Mouse (Mus musculus) layer of hippocampus, postnatal 14 days (tissue): ENCODE measurements around the gene Pak2. TPM values are rescaled to one million over a fixed set of nuclear protein-coding genes. Genes with fewer than 3 reads are reported as not detected.

ENCODE experiments used
- DNase-seq, 2 experiments: peaks; one replicate each; pipeline ENCODE4 v3.0.0; 2021 to 2022; ENCODE audit warnings: low spot score in 2 of 2, mixed read lengths in 1 of 2
- microRNA-seq, 2 experiments: library from miRNA; unstranded; fragments of <30 nt; microRNA quantifications; one replicate each; pipeline ENCODE4 v1.2.0; 2021
- total RNA-seq, 2 experiments: library from RNA; stranded (reverse); gene quantifications; 2 replicates each; pipeline ENCODE4 v1.2.3; 2021

The Pak2 gene
- total RNA-seq, 2 experiments from 2014 or later = 33.3 TPM

DNA sequence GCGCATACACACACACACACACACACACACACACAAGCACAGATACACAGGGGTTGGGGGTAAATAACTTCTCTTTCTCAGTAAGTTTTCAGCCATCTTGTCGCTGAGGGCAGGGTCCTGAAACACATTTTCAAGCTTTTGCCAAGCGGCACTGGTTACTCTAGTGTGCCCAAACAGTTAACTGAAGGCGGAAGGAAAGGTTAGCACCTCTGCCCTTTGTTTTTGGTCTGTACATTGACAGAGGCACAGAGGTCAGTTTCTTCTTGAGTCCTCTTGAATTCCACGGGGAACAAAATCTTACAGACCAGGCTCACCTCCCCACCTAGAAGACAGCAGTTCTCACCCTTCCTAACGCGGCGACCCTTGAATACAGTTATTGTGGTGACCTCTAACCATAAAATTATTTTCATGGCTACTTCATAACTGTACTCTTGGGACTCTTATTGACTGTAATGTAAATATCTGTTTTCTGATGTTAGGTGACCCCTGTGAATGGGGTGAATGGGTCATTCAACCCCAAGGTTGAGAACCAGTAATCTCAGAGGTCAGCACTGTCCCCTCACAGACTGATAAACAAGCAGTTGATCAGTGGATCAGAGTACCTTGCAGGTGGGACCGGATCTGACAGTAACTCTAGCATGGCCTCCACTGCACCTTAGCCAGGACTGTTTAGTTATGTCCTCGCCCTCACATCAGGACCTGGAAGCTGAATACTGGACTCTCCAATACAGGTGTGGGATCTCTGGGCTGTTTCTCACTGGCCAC, 70.4 kb downstream of the Pak2 start:
- DNase-seq = no peak

DNA sequence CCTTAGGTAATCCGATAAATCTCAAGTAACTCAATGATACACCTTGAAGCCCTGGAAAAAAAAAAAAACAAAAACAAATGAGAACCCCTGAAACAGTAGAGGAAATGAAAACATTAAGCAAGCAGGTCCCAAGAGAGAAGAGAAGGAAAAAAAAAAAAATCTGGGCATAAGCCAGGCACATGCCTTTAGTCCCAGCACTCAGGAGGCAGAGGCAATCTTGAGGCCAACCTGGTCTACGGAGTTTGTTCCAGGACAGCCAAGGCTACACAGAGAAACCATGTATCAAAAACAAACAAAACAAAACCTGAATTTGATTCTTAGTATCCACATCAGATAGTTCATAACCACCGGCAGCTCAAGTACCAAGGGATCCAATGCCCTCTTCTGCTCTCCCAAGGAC, 74.4 kb downstream of the Pak2 start:
- no peak for DNase-seq

DNA sequence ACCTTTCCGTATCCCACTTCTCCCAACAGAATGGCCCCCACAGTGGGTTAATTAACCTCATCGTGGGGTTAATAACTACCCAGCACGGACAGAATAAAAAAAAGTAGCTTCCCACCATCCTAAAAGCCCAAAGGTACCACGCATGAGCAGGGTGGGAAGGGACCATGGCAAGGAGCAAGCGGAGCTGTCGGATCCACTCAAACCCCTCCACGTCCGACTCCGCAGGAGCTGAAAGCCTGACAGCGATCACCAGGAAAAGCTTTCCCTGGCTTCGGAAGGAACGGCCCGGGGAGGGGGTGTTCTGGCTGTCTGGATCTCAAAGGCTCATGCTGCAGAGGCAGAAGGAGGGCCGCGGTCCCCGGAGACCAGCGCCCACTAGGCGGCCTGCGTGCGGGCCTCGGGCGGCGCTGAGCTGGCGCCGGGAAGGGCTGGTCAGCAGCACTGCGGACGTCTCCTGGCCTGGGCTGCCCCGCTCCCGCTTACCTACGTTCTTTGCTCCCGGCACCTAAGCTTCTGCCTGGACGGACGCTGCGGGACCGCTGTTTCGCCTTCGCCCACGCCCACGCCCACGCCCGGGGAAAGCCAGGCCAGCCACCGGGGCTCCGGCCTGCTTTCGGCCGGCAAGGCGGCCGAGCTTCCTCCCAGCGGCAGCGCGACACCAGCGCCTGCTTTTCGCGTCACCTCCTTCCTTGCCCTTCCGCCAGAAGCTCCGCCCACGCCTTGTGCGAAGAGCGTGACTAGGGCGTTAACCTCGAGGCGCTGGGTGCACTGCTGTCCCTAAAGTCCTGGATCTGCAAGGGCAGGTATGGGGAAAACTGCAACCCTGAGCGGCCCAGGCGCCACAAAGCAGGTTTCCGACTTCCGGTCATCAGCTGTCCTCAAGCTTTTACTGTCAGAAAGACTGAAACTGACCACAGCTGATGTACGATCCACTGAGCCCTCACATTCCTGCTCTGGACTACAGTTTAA, 76.3 kb downstream of the Pak2 start, which contains the start of gene Senp5:
Senp5 (minus strand) TSS at position 779 of the 969 bp plus-strand sequence.
- DNase-seq = peak; percentile 83 to 90

DNA sequence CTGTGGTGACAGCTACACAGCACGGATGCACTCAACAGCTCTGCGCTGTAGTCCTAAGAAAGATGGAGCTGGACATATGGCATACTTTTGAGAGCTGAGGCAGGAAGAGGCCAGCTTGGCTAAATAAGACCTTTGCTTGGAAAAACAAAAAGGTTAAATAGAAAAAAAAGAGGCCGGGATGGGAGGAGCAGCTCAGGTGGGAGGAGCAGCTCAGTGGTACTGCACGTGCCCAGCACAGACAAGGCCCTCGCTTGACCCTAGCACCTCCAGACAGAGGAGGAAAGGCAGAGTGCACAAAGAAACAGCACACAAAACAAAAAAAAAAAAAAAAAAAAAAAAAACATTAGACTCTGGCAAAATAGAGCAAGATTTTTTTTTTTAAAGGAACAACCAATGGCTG, 82.8 kb downstream of the Pak2 start:
- no peak for DNase-seq

DNA sequence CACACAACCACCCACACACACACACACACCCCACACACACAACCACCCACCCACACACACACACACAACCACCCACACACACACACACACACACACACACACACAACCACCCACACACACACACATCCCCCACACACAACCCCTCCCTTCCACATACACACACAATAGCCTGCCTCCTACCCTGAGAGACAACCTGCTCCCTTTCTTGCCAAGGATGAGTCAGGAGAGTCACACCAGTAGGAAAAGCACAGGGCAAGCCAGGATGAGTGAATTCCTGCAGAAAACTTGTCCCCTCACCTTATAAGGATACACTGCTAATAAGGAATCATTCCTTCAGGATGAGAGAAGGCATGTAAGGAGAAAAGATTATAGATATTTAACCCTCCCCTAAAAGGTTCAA, 85.2 kb downstream of the Pak2 start:
- no peak for DNase-seq

DNA sequence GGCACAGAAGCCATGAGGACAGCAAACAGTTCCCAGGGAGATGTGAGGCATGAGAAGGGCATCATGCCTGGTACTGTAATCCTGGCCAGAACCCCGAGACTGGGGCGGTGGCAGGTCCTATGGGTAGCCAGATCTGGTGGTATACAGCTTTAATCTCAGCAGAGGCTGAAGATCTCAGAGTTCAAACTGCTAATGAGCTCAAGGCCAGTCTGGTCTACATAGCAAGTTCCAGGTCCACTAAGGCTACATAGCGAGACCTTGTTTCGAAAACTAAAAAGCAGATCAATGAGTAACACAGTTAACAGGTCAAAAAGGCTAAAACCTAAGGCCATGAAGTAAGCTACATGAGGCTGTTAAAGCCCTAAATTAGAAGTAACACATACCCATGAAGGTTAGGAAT, 85.9 kb downstream of the Pak2 start:
- DNase-seq = no peak

DNA sequence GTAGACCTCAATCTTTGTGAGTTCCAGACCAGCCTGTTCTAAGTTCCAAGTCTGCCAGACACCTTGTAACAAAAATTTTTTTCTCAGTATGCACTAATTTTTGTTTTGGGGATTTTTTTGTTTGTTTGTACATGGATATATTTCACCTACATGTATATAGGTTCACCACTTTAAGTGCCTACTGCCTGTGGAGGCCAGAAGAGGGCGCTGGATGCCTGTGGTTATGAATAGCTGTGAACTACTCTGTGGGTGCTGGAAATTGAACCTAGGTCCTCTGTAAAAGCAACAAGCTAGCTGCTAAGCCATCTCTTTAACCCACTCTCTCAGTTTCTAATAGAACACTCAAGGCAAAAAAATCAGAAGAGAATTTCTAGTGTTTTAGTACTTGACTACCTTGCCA, 87.1 kb downstream of the Pak2 start:
- no peak for DNase-seq

DNA sequence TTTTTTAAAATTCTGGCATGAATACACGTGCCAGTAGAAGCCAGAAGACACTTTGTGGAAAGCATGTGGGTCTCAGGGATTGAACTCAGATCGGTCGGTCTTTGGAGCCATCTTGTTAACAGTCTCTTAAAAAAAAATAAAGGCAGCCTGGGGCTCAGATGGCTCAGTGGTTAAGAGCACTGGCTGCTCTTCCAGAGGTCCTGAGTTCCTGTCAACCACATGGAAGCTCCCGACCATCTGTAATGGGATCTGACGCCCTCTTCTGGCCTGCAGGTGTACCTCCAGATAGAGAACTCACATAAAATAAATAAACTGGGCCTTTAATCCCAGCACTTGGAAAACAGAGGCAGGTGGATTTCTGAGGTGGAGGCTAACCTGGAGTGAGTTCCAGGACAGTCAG, 98.2 kb downstream of the Pak2 start:
- no peak for DNase-seq

DNA sequence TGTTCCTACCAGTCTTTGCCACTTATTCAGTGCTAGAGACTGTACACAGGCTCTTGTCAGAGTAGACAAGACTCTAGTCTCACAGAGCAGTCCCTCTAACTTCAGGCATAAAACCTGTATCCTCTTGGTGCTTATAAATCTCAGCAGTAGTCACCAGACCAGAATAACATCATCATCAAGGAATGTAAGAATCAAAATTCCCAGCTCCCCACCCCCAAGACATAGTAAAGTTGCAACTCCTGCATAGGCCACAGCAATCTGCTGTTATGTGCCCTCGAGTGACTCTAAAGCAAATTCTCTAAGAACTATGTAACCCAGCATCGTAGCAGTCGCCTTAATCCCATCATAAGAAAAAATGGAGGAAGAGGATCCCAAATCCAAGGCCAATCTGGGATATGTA, 99.6 kb downstream of the Pak2 start:
- DNase-seq = no peak

DNA sequence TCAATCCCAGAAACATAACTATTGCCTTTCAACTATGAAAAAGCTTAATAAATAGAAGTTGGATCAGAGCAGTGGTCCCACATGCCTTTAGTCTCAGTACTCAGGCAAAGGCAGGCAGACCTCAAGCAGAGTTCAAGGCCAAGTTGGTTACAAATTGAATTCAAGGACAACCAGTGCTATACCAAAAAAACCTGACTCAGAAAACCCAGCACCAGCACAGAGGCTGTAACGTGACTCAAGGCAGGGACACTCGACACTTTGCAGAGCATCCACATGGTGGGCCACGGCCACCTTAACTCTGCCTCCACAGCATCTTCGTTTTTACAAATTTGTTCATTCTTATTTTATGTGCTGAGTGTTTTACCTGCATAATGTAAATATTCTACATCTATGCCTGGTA, 103.9 kb downstream of the Pak2 start:
- no peak for DNase-seq

Small RNA genes lying within 50 kb of the gene (microRNA-seq; reads per million reads assigned to microRNA genes)
- 0 reads per million in 2 experiments for gene Gm26269

Other genes starting within 250 kb of the Pak2 start
- under 1 TPM; 0.18 to 0.21 TPM for gene Meltf, start 200.5 kb downstream of the Pak2 start, total RNA-seq
- gene Pigz, start 145.5 kb downstream of the Pak2 start, total RNA-seq = 10 to 100 TPM; 10.5 to 13.1 TPM
- 10 to 100 TPM; 49.5 to 50.8 TPM for gene 0610012G03Rik, start 130.8 kb downstream of the Pak2 start, total RNA-seq
- 10 to 100 TPM; 47.8 to 52.5 TPM for gene Ncbp2, start 130.8 kb downstream of the Pak2 start, total RNA-seq
- gene Senp5, start 76.1 kb downstream of the Pak2 start, total RNA-seq = 10 to 100 TPM; 40.0 to 43.4 TPM
- 10 to 100 TPM; 29.2 to 29.7 TPM for gene Pigx, start 20.4 kb upstream of the Pak2 start, total RNA-seq
- 10 to 100 TPM; 61.5 to 65.9 TPM for gene Cep19, start 20.5 kb upstream of the Pak2 start, total RNA-seq
- gene Nrros, start 86.3 kb upstream of the Pak2 start, total RNA-seq = 10 to 100 TPM; 10.6 to 11.7 TPM
- not detected for gene Bex6, start 100.5 kb upstream of the Pak2 start, total RNA-seq
- 10 to 100 TPM; 42.8 to 43.1 TPM for gene Fbxo45, start 167.8 kb upstream of the Pak2 start, total RNA-seq
- gene Wdr53, start 167.9 kb upstream of the Pak2 start, total RNA-seq = 10 to 100 TPM; 10.7 to 12.8 TPM
- under 1 TPM in 1 of 2 experiments, not detected in 1; 0.30 TPM for gene Smco1, start 192.1 kb upstream of the Pak2 start, total RNA-seq
- gene Rnf168, start 198.1 kb upstream of the Pak2 start, total RNA-seq = 10 to 100 TPM; 22.7 to 24.7 TPM